Mouse (Mus musculus) MEL (cell line): ENCODE data around the gene D6Ertd527e. TPM values are rescaled to one million over a fixed set of nuclear protein-coding genes. Genes with fewer than 3 reads are reported as not detected.

Source experiments
- DNase-seq: peaks from one replicate; pipeline ENCODE4 v3.0.0; 2011; ENCODE audit warnings: low read depth, low spot score
- H3K27ac ChIP-seq: 2 replicates; pipeline ENCODE4 v1.5.1; 2012; ENCODE audit warnings: low read depth, mild to moderate bottlenecking, control low read depth, low read length, moderate library complexity; ENCODE audit not compliant: control insufficient read depth
- H3K27me3 ChIP-seq, 2 experiments: fragments of 150-350 bp in 1 of 2; sonication (generic) in 1 of 2; 2 replicates each; pipeline ENCODE4 v1.6.1; 2012; ENCODE audit warnings: low read length in 2 of 2, mild to moderate bottlenecking in 2 of 2, improper control_type of control experiment in 1 of 2, moderate library complexity in 1 of 2; ENCODE audit not compliant: insufficient read depth in 2 of 2, control insufficient read depth in 1 of 2
- H3K36me3 ChIP-seq, 2 experiments: 2 replicates each; pipeline ENCODE4 v1.6.1; 2012 to 2014; ENCODE audit warnings: low read length in 2 of 2, improper control_type of control experiment in 1 of 2, inconsistent platforms in 1 of 2, mild to moderate bottlenecking in 1 of 2; ENCODE audit not compliant: insufficient read depth in 2 of 2, control insufficient read depth in 1 of 2
- H3K4me1 ChIP-seq, 2 experiments: fragments of 150-350 bp in 1 of 2; sonication (generic) in 1 of 2; 2 replicates each; pipeline ENCODE4 v1.6.1; 2012; ENCODE audit warnings: low read length in 2 of 2, improper control_type of control experiment in 1 of 2, mild to moderate bottlenecking in 1 of 2; ENCODE audit not compliant: insufficient read depth in 2 of 2, control insufficient read depth in 1 of 2
- H3K4me3 ChIP-seq, 2 experiments: fragments of 150-350 bp in 1 of 2; sonication (generic) in 1 of 2; 2 replicates each; pipeline ENCODE4 v1.5.1; 2012; ENCODE audit warnings: low read depth in 2 of 2, low read length in 2 of 2, mild to moderate bottlenecking in 2 of 2, moderate library complexity in 2 of 2, control low read depth in 1 of 2, improper control_type of control experiment in 1 of 2; ENCODE audit not compliant: control insufficient read depth in 1 of 2, insufficient read depth in 1 of 2
- H3K79me2 ChIP-seq: 2 replicates; pipeline ENCODE4 v1.6.1; 2012; ENCODE audit warnings: mild to moderate bottlenecking, low read length, moderate library complexity; ENCODE audit not compliant: control insufficient read depth, poor library complexity, insufficient read depth
- H3K9ac ChIP-seq: 2 replicates; pipeline ENCODE4 v1.6.1; 2012; ENCODE audit warnings: low read depth, mild to moderate bottlenecking, control low read depth, low read length, moderate library complexity; ENCODE audit not compliant: control insufficient read depth, poor library complexity, severe bottlenecking
- H3K9me3 ChIP-seq: fragments of 150-350 bp; sonication (generic); replicated peaks from 2 replicates; pipeline ENCODE4 v1.6.1; 2012; ENCODE audit warnings: mild to moderate bottlenecking, low read length, improper control_type of control experiment, moderate library complexity; ENCODE audit not compliant: insufficient read depth
- BHLHE40 ChIP-seq: IDR thresholded peaks from 2 replicates; pipeline ENCODE4 v1.6.1; 2012; ENCODE audit warnings: low read depth, mild to moderate bottlenecking, inconsistent platforms, low read length, improper control_type of control experiment, borderline replicate concordance
- E2F4 ChIP-seq: IDR thresholded peaks from 2 replicates; pipeline ENCODE4 v1.6.1; 2011; ENCODE audit warnings: low read depth, low read length, improper control_type of control experiment, borderline replicate concordance
- ELF1 ChIP-seq: IDR thresholded peaks from 2 replicates; pipeline ENCODE4 v1.6.1; 2014; ENCODE audit warnings: low read depth, mild to moderate bottlenecking, inconsistent platforms, low read length, improper control_type of control experiment, moderate library complexity
- ETS1 ChIP-seq: IDR thresholded peaks from 2 replicates; pipeline ENCODE4 v1.6.1; 2012; ENCODE audit warnings: low read depth, mild to moderate bottlenecking, inconsistent platforms, low read length, improper control_type of control experiment, moderate library complexity
- GABPA ChIP-seq: IDR thresholded peaks from 2 replicates; pipeline ENCODE4 v1.6.1; 2012; ENCODE audit warnings: low read depth, mild to moderate bottlenecking, inconsistent platforms, low read length, improper control_type of control experiment, moderate library complexity
- HCFC1 ChIP-seq: IDR thresholded peaks from 2 replicates; pipeline ENCODE4 v1.6.1; 2012; ENCODE audit warnings: low read depth, mild to moderate bottlenecking, inconsistent platforms, low read length, improper control_type of control experiment, moderate library complexity
- JUND ChIP-seq: IDR thresholded peaks from 2 replicates; pipeline ENCODE4 v1.6.1; 2011; ENCODE audit warnings: low read depth, mild to moderate bottlenecking, improper control_type of control experiment, low read length
- KAT2A ChIP-seq: conservative IDR thresholded peaks from 2 replicates; pipeline ENCODE4 v1.6.1; 2012; ENCODE audit warnings: low read depth, low read length, improper control_type of control experiment, inconsistent platforms
- MEF2A ChIP-seq: IDR thresholded peaks from 2 replicates; pipeline ENCODE4 v1.6.1; 2014; ENCODE audit warnings: low read depth, mild to moderate bottlenecking, inconsistent platforms, low read length, improper control_type of control experiment; ENCODE audit not compliant: poor library complexity, insufficient replicate concordance, severe bottlenecking; ENCODE audit errors: extremely low read depth
- MXI1 ChIP-seq: IDR thresholded peaks from 2 replicates; pipeline ENCODE4 v1.6.1; 2011; ENCODE audit warnings: mild to moderate bottlenecking, low read depth, low read length, improper control_type of control experiment
- MYC ChIP-seq: IDR thresholded peaks from 2 replicates; pipeline ENCODE4 v1.6.1; 2011; ENCODE audit warnings: low read depth, mild to moderate bottlenecking, low read length, improper control_type of control experiment, moderate library complexity
- NRF1 ChIP-seq: IDR thresholded peaks from 2 replicates; pipeline ENCODE4 v1.6.1; 2014; ENCODE audit warnings: low read depth, mild to moderate bottlenecking, inconsistent platforms, low read length, improper control_type of control experiment, moderate library complexity; ENCODE audit not compliant: poor library complexity, insufficient read depth, severe bottlenecking
- POLR2A ChIP-seq, 2 experiments: IDR thresholded peaks; 2 replicates each; pipeline ENCODE4 v1.6.1; 2011 to 2012; ENCODE audit warnings: low read length in 2 of 2, mild to moderate bottlenecking in 2 of 2, control low read depth in 1 of 2, improper control_type of control experiment in 1 of 2, low read depth in 1 of 2, moderate library complexity in 1 of 2; ENCODE audit not compliant: control insufficient read depth in 1 of 2, insufficient read depth in 1 of 2, poor library complexity in 1 of 2
- POLR2AphosphoS2 ChIP-seq: IDR thresholded peaks from 2 replicates; pipeline ENCODE4 v1.6.1; 2011; ENCODE audit warnings: low read length, improper control_type of control experiment
- RAD21 ChIP-seq: IDR thresholded peaks from 2 replicates; pipeline ENCODE4 v1.6.1; 2011; ENCODE audit warnings: mild to moderate bottlenecking, low read depth, low read length, improper control_type of control experiment
- SIN3A ChIP-seq: IDR thresholded peaks from 2 replicates; pipeline ENCODE4 v1.6.1; 2012; ENCODE audit warnings: low read length, improper control_type of control experiment, inconsistent platforms
- TAL1 ChIP-seq: IDR thresholded peaks from 2 replicates; pipeline ENCODE4 v1.6.1; 2012; ENCODE audit warnings: mild to moderate bottlenecking, inconsistent platforms, low read length, moderate library complexity, mixed read lengths
- TBP ChIP-seq: IDR thresholded peaks from 2 replicates; pipeline ENCODE4 v1.8.0; 2011; ENCODE audit warnings: low read depth, low read length, improper control_type of control experiment
- TCF12 ChIP-seq: IDR thresholded peaks from 2 replicates; pipeline ENCODE4 v1.6.1; 2014; ENCODE audit warnings: low read depth, mild to moderate bottlenecking, inconsistent platforms, low read length, improper control_type of control experiment, moderate library complexity
- UBTF ChIP-seq: IDR thresholded peaks from 2 replicates; pipeline ENCODE4 v1.6.1; 2012; ENCODE audit warnings: low read depth, mild to moderate bottlenecking, inconsistent platforms, low read length, improper control_type of control experiment, moderate library complexity, borderline replicate concordance; ENCODE audit not compliant: insufficient read depth
- USF1 ChIP-seq: IDR thresholded peaks from 2 replicates; pipeline ENCODE4 v1.6.1; 2014; ENCODE audit warnings: low read depth, mild to moderate bottlenecking, inconsistent platforms, low read length, improper control_type of control experiment, moderate library complexity
- ZKSCAN1 ChIP-seq: IDR thresholded peaks from 2 replicates; pipeline ENCODE4 v1.6.1; 2012; ENCODE audit warnings: low read depth, mild to moderate bottlenecking, inconsistent platforms, low read length, improper control_type of control experiment, moderate library complexity
- ZMIZ1 ChIP-seq: IDR thresholded peaks from 2 replicates; pipeline ENCODE4 v1.6.1; 2012; ENCODE audit warnings: low read depth, mild to moderate bottlenecking, inconsistent platforms, low read length, improper control_type of control experiment, moderate library complexity
- ZNF384 ChIP-seq: IDR thresholded peaks from 2 replicates; pipeline ENCODE4 v1.6.1; 2012; ENCODE audit warnings: low read depth, mild to moderate bottlenecking, inconsistent platforms, low read length, improper control_type of control experiment
- polyA plus RNA-seq, 2 experiments: library from polyadenylated mRNA; stranded (reverse) in 1 of 2; unstranded in 1 of 2; fragments of >175 nt in 1 of 2; fragments of >200 nt in 1 of 2; gene quantifications; 2 replicates each; pipeline versions ENCODE4 v1.2.1 to v1.2.4; 2012; ENCODE audit warnings: low replicate concordance in 2 of 2, low read depth in 1 of 2; ENCODE audit not compliant: insufficient read length in 2 of 2, insufficient read depth in 1 of 2, missing spikeins in 1 of 2
- total RNA-seq: library from RNA; depleted of rRNA; stranded (reverse); fragments of 300-350 nt; gene quantifications from 2 replicates; pipeline ENCODE4 v1.2.3, GENCODE M21; 2012

The D6Ertd527e gene
- total and polyA plus RNA-seq, 3 experiments: 0.06 TPM; not detected in 2

DNA sequence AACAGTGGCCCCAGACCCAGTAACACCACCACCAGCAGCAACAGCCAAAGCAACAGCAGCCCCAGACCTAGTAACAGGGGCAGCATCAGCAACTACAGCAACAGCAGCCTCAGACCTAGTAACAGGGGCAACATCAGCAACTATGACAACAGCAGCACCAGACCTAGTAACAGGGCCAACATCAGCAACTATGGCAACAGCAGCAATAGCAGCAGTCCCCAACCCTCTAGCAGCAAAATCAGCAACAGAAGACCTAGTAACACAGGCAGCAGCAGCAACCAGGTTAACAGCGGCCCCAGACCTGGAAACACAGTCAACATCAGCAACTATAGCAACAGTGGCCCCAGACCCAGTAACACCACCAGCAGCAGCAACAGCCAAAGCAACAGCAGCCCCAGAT lies 6.9 kb downstream of the D6Ertd527e start:
- Histone ChIP-seq H3K4me1 (no peaks in the 10 kb centered on the region), H3K79me2 (no peaks in the 10 kb centered on the region), H3K27me3 (peaks cover 23 to 32% of the 10 kb centered on the region in 2 experiments), H3K9ac (no peak overlapping the region), H3K36me3 (no peaks in the 10 kb centered on the region), H3K27ac (no peak overlapping the region), H3K9me3 (no peaks in the 10 kb centered on the region), H3K4me3 (no peak overlapping the region)
- no peak for TF ChIP-seq ETS1
- TF ChIP-seq POLR2A (IDR thresholded peaks at IDR 0.05; ENCODE audit: control insufficient read depth in 1 of 2, insufficient read depth in 1 of 2, low read depth in 1 of 2, low read length in 2 of 2, poor library complexity in 1 of 2): no peak
- TF ChIP-seq MYC: no peak
- no peak for TF ChIP-seq KAT2A
- no peak for TF ChIP-seq MXI1
- no peak for TF ChIP-seq ZMIZ1
- TF ChIP-seq ZKSCAN1: no peak
- no peak for TF ChIP-seq TAL1
- DNase-seq: no peak

GRCm38 (mm10) chr6:87112125-87112524 lies 7.6 kb downstream of the D6Ertd527e start:
- no peaks in the 10 kb centered on the region for H3K36me3 ChIP-seq
- no peaks in the 10 kb centered on the region for H3K79me2 ChIP-seq
- no peaks in the 10 kb centered on the region for H3K9me3 ChIP-seq
- DNase-seq: no peak
- H3K9ac ChIP-seq: no peak overlapping the region
- H3K4me1 ChIP-seq: no peaks in the 10 kb centered on the region
- TF ChIP-seq POLR2A (IDR thresholded peaks at IDR 0.05; ENCODE audit: control insufficient read depth in 1 of 2, insufficient read depth in 1 of 2, low read depth in 1 of 2, low read length in 2 of 2, poor library complexity in 1 of 2): no peak
- no peak for TF ChIP-seq TCF12
- no peak for TF ChIP-seq HCFC1
- no peak overlapping the region for H3K27ac ChIP-seq
- no peak overlapping the region for H3K4me3 ChIP-seq
- peaks cover 26 to 32% of the 10 kb centered on the region in 2 experiments for H3K27me3 ChIP-seq

DNA sequence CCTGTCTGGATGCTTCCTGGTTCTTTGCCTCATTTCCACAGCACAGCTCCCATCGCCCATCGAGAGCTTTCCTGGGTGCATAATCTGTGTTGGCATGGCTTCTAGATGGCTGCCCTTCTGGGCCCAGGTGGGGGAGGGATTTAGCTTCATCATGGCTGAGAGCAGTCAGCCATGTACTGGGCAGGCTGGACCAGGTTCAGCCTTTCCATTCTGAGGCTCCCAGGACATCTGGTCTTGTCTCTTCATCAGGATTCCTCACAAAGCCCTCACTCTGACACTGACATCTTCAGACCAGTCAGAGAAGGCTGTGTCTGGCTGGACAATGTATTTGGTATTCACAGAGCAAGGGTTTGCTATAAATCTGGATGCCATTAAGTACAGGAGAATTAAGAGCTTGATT lies 11.4 kb downstream of the D6Ertd527e start:
- DNase-seq: no peak
- Histone ChIP-seq H3K36me3 (no peaks in the 10 kb centered on the region), H3K9ac (no peak overlapping the region), H3K9me3 (no peaks in the 10 kb centered on the region), H3K27ac (no peak overlapping the region), H3K27me3 (peaks cover 22 to 27% of the 10 kb centered on the region in 2 experiments), H3K4me3 (no peak overlapping the region), H3K4me1 (no peaks in the 10 kb centered on the region), H3K79me2 (no peaks in the 10 kb centered on the region)
- TF ChIP-seq MEF2A (no peak), TAL1 (no peak), POLR2A (IDR thresholded peaks at IDR 0.05; ENCODE audit: control insufficient read depth in 1 of 2, insufficient read depth in 1 of 2, low read depth in 1 of 2, low read length in 2 of 2, poor library complexity in 1 of 2) (no peak), POLR2AphosphoS2 (no peak), TBP (no peak), KAT2A (no peak), UBTF (no peak), ZNF384 (no peak), JUND (no peak), ETS1 (no peak), ZKSCAN1 (no peak), SIN3A (no peak), E2F4 (no peak), USF1 (no peak), HCFC1 (no peak), GABPA (no peak), ELF1 (no peak), NRF1 (no peak), RAD21 (no peak), BHLHE40 (no peak)
